Mouse (Mus musculus): ENCODE data around the gene Arfgap1. TPM values are rescaled to one million over a fixed set of nuclear protein-coding genes. Genes with fewer than 3 reads are reported as not detected.
A peak's percentile ranks its signal among the peaks of the same experiment; 100 is the strongest.

The Arfgap1 gene
- polyA plus RNA-seq, 1 experiment from 2014 or later, result 59.0 TPM

DNA sequence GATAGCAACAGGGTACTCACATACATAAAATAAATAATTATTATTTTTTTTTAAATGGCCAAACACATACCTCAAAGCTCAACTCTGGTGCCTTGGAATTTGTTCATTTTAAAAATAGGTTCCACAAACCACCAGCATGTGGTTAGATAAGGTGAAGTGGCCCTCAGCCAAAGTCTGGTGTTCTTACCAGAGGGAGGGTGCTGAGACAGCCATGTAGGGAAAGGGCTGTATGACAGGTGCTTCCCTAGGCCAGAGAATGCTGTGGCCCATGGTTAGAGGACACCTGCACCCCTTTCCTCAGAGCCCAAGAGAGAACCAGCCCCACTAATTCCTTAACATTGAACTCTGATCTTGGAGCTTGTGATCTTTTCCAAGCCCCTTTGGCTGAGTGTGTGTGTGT is 26.8 kb upstream of the Arfgap1 start:
- no peaks in the 10 kb centered on the region for H3K27me3 ChIP-seq (ENCODE audit: control insufficient read depth, insufficient read depth, low read length)
- no peak overlapping the region for H3K4me3 ChIP-seq (ENCODE audit: control insufficient read depth in 1 of 2, insufficient read depth in 1 of 2, low read depth in 1 of 2, low read length in 2 of 2)
- H3K9me3 ChIP-seq (ENCODE audit: control insufficient read depth, low read length), result no peaks in the 10 kb centered on the region
- H3K4me2 ChIP-seq (ENCODE audit: low read length), result no peak overlapping the region
- H3K9ac ChIP-seq (ENCODE audit: low read length), result no peak overlapping the region
- no peak for ATAC-seq (ENCODE audit: insufficient number of reproducible peaks, insufficient read depth, low FRiP score, low read depth)
- H3K27ac ChIP-seq (replicated peaks in 1 of 2; ENCODE audit: control insufficient read depth in 1 of 2, insufficient read depth in 1 of 2, low read depth in 2 of 2, low read length in 2 of 2), result no peak overlapping the region
- peaks cover 3% of the 10 kb centered on the region; the same call in 1 of the 2 replicates for H3K36me3 ChIP-seq (ENCODE audit: control insufficient read depth, insufficient read depth, low read length)
- H3K4me1 ChIP-seq (ENCODE audit: control insufficient read depth in 2 of 2, insufficient read depth in 2 of 2, low read length in 2 of 2), result peaks cover 6 to 10% of the 10 kb centered on the region in 2 experiments; a peak in 3 of 4 replicates

DNA sequence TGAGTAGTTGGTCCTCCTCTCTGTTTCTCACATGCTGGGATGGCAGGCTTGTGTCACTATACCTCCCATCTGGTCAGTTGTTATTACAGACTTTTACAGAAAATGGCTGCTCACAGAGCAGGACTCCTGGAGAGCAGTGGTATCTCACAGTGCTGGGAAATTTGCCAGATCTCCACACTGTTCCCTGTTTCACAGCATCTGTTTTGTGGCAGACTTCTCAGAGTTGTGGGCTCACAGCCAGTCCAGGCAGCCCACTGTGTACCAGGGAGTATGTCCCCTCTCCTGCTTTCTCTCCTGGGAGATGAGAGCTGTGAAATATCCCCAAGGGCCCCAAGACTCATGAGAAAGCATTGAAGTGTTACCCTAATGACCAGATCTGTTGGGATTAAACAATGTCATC is 25.2 kb upstream of the Arfgap1 start:
- peak; percentile 74; the same call in 1 of the 2 replicates for ATAC-seq (ENCODE audit: insufficient number of reproducible peaks, insufficient read depth, low FRiP score, low read depth)
- Histone ChIP-seq H3K4me2 (ENCODE audit: low read length) (no peak overlapping the region), H3K4me1 (ENCODE audit: control insufficient read depth in 2 of 2, insufficient read depth in 2 of 2, low read length in 2 of 2) (peaks cover 6 to 10% of the 10 kb centered on the region in 2 experiments; a peak in 3 of 4 replicates), H3K4me3 (ENCODE audit: control insufficient read depth in 1 of 2, insufficient read depth in 1 of 2, low read depth in 1 of 2, low read length in 2 of 2) (no peak overlapping the region), H3K27me3 (ENCODE audit: control insufficient read depth, insufficient read depth, low read length) (no peaks in the 10 kb centered on the region; the same call in 1 of the 2 replicates), H3K9me3 (ENCODE audit: control insufficient read depth, low read length) (no peaks in the 10 kb centered on the region), H3K36me3 (ENCODE audit: control insufficient read depth, insufficient read depth, low read length) (peaks cover 3% of the 10 kb centered on the region; the same call in 1 of the 2 replicates), H3K27ac (replicated peaks in 1 of 2; ENCODE audit: control insufficient read depth in 1 of 2, insufficient read depth in 1 of 2, low read depth in 2 of 2, low read length in 2 of 2) (peak overlapping the region; percentile 38 to 66; a peak in 3 of 4 replicates), H3K9ac (ENCODE audit: low read length) (no peak overlapping the region; the same call in 1 of the 2 replicates)

DNA sequence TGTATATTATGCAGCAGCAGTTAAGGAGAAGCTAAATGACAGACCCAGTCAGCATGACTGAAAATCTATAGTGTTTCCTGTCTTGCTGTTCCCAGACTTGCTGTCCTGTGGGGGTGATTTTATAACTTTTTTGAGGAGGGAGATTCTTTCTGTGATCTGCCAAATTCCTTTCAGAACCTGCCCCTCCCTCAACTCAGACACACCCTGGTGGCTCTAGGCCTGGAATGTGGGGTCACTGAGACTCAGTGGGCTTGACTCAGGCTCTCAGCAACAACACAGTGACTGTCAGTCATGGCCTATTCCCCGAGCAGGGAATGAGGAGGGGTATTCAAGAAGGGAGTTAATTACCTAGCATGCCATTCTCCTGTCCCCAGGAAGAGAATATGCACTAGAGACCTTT is 17.1 kb upstream of the Arfgap1 start:
- Histone ChIP-seq H3K9ac (ENCODE audit: low read length) (no peak overlapping the region), H3K27me3 (ENCODE audit: control insufficient read depth, insufficient read depth, low read length) (peaks cover 16% of the 10 kb centered on the region; the same call in 1 of the 2 replicates), H3K9me3 (ENCODE audit: control insufficient read depth, low read length) (no peaks in the 10 kb centered on the region), H3K4me1 (ENCODE audit: control insufficient read depth in 2 of 2, insufficient read depth in 2 of 2, low read length in 2 of 2) (peaks cover 4 to 13% of the 10 kb centered on the region in 2 experiments), H3K36me3 (ENCODE audit: control insufficient read depth, insufficient read depth, low read length) (no peaks in the 10 kb centered on the region), H3K27ac (replicated peaks in 1 of 2; ENCODE audit: control insufficient read depth in 1 of 2, insufficient read depth in 1 of 2, low read depth in 2 of 2, low read length in 2 of 2) (no peak overlapping the region), H3K4me2 (ENCODE audit: low read length) (no peak overlapping the region), H3K4me3 (ENCODE audit: control insufficient read depth in 1 of 2, insufficient read depth in 1 of 2, low read depth in 1 of 2, low read length in 2 of 2) (no peak overlapping the region)
- 54% methylated on average over 1 of the region's 1 CpGs for WGBS
- no peak for ATAC-seq (ENCODE audit: insufficient number of reproducible peaks, insufficient read depth, low FRiP score, low read depth)

DNA sequence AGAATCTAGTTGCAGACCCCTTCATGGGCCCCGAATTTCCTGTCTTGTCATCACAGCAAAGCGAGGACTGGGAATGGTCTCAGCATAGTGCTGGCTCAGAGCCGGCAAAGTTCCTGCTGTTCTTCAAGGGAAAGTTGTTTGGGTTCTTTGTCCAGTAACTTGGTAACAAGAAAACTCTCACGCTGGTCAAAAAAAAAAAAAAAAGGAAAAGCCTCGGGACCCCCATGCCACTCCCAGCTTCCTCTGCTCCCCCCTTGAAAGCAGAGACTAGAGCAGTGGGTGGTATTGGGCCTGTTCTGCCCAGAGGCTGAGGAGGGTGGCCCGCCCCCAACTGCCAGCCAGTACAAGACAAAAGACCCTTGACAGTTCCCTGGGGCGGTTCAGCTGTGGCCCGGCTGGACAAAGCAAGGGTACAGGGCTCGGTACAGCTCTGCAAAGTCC is 14.3 kb upstream of the Arfgap1 start:
- Histone ChIP-seq H3K4me2 (ENCODE audit: low read length) (peak overlapping the region; percentile 92), H3K9ac (ENCODE audit: low read length) (peak overlapping the region; percentile 72; the same call in 1 of the 2 replicates), H3K9me3 (ENCODE audit: control insufficient read depth, low read length) (no peaks in the 10 kb centered on the region), H3K27ac (replicated peaks in 1 of 2; ENCODE audit: control insufficient read depth in 1 of 2, insufficient read depth in 1 of 2, low read depth in 2 of 2, low read length in 2 of 2) (peak overlapping the region; percentile 66 to 70), H3K27me3 (ENCODE audit: control insufficient read depth, insufficient read depth, low read length) (peaks cover 22% of the 10 kb centered on the region; the same call in 1 of the 2 replicates), H3K4me1 (ENCODE audit: control insufficient read depth in 2 of 2, insufficient read depth in 2 of 2, low read length in 2 of 2) (peaks cover 5 to 17% of the 10 kb centered on the region in 2 experiments), H3K36me3 (ENCODE audit: control insufficient read depth, insufficient read depth, low read length) (no peaks in the 10 kb centered on the region), H3K4me3 (ENCODE audit: control insufficient read depth in 1 of 2, insufficient read depth in 1 of 2, low read depth in 1 of 2, low read length in 2 of 2) (peak overlapping the region; percentile 60 to 61; a peak in 3 of 4 replicates)
- ATAC-seq (ENCODE audit: insufficient number of reproducible peaks, insufficient read depth, low FRiP score, low read depth), result no peak
- 21% methylated on average over 9 of the region's 9 CpGs for WGBS

DNA sequence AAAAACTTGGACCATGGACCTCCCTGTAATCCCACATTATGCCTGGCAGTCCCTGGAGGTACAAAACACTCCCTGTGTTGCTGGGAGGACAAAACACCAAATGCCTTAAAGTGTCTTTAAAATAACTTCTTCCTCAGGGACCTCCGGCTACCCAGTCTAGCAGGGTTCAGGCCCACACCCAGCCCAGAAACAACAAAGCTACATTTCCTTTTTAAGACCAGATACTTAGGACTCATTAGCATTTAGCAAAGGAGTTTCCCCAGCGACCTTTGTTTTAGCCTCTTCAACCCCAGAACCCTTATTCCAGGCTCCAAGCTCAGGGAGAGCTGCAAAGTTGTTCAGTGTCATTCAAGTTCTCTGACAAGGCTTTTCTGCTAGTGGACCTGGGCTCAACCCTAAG is 13.4 kb upstream of the Arfgap1 start:
- ATAC-seq (ENCODE audit: insufficient number of reproducible peaks, insufficient read depth, low FRiP score, low read depth), result no peak
- H3K4me2 ChIP-seq (ENCODE audit: low read length), result peak overlapping the region; percentile 92
- H3K9ac ChIP-seq (ENCODE audit: low read length), result peak overlapping the region; percentile 72
- no peaks in the 10 kb centered on the region for H3K36me3 ChIP-seq (ENCODE audit: control insufficient read depth, insufficient read depth, low read length)
- H3K4me3 ChIP-seq (ENCODE audit: control insufficient read depth in 1 of 2, insufficient read depth in 1 of 2, low read depth in 1 of 2, low read length in 2 of 2), result peak overlapping the region; percentile 60 to 61
- H3K27ac ChIP-seq (replicated peaks in 1 of 2; ENCODE audit: control insufficient read depth in 1 of 2, insufficient read depth in 1 of 2, low read depth in 2 of 2, low read length in 2 of 2), result peak overlapping the region; percentile 46 to 70; a peak in 3 of 4 replicates
- H3K9me3 ChIP-seq (ENCODE audit: control insufficient read depth, low read length), result no peaks in the 10 kb centered on the region
- peaks cover 5 to 17% of the 10 kb centered on the region in 2 experiments for H3K4me1 ChIP-seq (ENCODE audit: control insufficient read depth in 2 of 2, insufficient read depth in 2 of 2, low read length in 2 of 2)
- WGBS, result 27% methylated on average over 2 of the region's 2 CpGs
- H3K27me3 ChIP-seq (ENCODE audit: control insufficient read depth, insufficient read depth, low read length), result peaks cover 22% of the 10 kb centered on the region; the same call in 1 of the 2 replicates

DNA sequence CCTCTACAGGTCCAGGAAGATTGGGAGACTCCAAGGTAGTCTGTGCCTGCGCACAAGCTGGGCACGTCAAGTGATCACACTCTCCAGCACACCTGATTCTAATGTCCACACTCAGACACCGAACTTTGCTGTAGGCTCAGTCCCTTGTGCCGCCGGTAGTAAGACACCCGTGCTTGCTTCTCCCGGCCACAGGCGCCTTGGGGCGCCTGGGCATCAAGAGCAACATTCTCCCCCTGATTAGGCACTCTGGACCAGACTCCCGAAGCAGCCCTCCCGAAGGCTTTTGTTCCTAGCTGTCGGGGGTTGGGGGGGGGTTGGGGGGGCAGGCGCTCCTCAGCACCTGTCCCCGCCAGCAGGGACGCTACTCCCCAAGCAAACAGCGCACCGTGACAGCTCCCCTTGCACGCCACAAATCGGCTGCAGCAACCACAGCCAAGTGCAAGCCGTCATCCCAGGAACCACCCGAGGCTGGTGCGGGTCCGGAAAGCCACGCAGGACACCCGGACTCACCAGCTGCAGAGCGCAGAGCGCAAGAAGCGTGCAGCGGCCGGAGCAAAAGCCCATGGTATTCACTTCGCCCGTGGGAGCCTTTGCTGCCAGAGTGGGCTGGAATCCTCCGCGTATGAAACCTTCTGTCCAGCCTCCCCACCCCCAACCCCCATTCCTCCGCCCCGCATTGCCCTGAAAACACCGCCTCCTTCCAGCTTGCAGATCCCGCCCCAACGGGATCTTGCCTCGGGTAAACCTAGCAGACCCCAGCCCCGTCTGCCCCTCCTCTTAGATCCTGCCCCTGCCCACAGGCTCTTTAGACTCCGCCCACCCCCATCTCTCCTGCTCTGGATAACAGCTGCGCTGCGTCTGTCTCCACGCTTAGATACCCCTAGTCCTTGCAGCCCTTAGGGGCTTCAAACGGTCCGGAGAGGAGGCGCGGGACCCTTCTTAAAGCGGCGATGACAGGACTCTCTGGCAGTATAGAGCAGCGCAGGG is 12.7 kb upstream of the Arfgap1 start, which contains the start of gene Nkain4:
Gene Nkain4 (minus strand): TSS at position 639 of the 987 bp plus-strand sequence.
- no peaks in the 10 kb centered on the region for H3K36me3 ChIP-seq (ENCODE audit: control insufficient read depth, insufficient read depth, low read length)
- ATAC-seq (ENCODE audit: insufficient number of reproducible peaks, insufficient read depth, low FRiP score, low read depth), result peak; percentile 78
- H3K27me3 ChIP-seq (ENCODE audit: control insufficient read depth, insufficient read depth, low read length), result peaks cover 22% of the 10 kb centered on the region; the same call in 1 of the 2 replicates
- H3K4me3 ChIP-seq (ENCODE audit: control insufficient read depth in 1 of 2, insufficient read depth in 1 of 2, low read depth in 1 of 2, low read length in 2 of 2), result peak within 1 kb of the TSS; percentile 60 to 61
- peak within 1 kb of the TSS; percentile 59 to 70 for H3K27ac ChIP-seq (replicated peaks in 1 of 2; ENCODE audit: control insufficient read depth in 1 of 2, insufficient read depth in 1 of 2, low read depth in 2 of 2, low read length in 2 of 2)
- peak within 1 kb of the TSS; percentile 92 for H3K4me2 ChIP-seq (ENCODE audit: low read length)
- no peaks in the 10 kb centered on the region for H3K9me3 ChIP-seq (ENCODE audit: control insufficient read depth, low read length)
- under 1% methylated on average over 52 of the region's 52 CpGs for WGBS
- peak within 1 kb of the TSS; percentile 72 for H3K9ac ChIP-seq (ENCODE audit: low read length)
- peaks cover 5 to 17% of the 10 kb centered on the region in 2 experiments for H3K4me1 ChIP-seq (ENCODE audit: control insufficient read depth in 2 of 2, insufficient read depth in 2 of 2, low read length in 2 of 2)

DNA sequence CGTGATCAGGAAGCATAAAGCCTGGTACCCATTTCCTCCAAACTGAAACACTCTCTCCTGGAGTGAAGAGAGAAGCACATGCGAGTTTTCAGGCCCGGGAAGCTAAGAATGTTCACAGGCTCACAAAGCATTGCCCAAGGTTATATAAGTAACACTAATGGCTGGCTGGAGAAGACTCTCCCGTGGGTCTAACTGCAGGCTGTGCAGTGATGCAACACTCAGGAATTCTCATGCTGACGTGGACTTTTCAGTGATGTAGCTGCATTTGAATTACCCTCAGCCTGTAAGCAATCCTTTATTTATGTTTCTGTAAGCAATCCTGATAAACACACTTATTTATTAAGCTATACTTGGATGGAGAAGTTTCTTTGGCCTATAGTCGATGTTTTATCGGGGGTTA is 7.4 kb upstream of the Arfgap1 start:
- no peak for ATAC-seq (ENCODE audit: insufficient number of reproducible peaks, insufficient read depth, low FRiP score, low read depth)
- H3K27me3 ChIP-seq (ENCODE audit: control insufficient read depth, insufficient read depth, low read length), result peaks cover 7% of the 10 kb centered on the region; the same call in 1 of the 2 replicates
- no peaks in the 10 kb centered on the region for H3K9me3 ChIP-seq (ENCODE audit: control insufficient read depth, low read length)
- no peaks in the 10 kb centered on the region for H3K36me3 ChIP-seq (ENCODE audit: control insufficient read depth, insufficient read depth, low read length)
- H3K4me1 ChIP-seq (ENCODE audit: control insufficient read depth in 2 of 2, insufficient read depth in 2 of 2, low read length in 2 of 2), result peaks cover 20 to 25% of the 10 kb centered on the region in 2 experiments
- no peak overlapping the region for H3K27ac ChIP-seq (replicated peaks in 1 of 2; ENCODE audit: control insufficient read depth in 1 of 2, insufficient read depth in 1 of 2, low read depth in 2 of 2, low read length in 2 of 2)
- H3K4me2 ChIP-seq (ENCODE audit: low read length), result no peak overlapping the region
- H3K4me3 ChIP-seq (ENCODE audit: control insufficient read depth in 1 of 2, insufficient read depth in 1 of 2, low read depth in 1 of 2, low read length in 2 of 2), result no peak overlapping the region
- WGBS, result 72% methylated on average over 7 of the region's 7 CpGs
- no peak overlapping the region for H3K9ac ChIP-seq (ENCODE audit: low read length)
